Mouse (Mus musculus): Measurements from ENCODE around the gene Neto2. TPM values are rescaled to one million over a fixed set of nuclear protein-coding genes. Genes with fewer than 3 reads are reported as not detected.
"Not testable (repeated sequence)": the region's sequence is repeated elsewhere in the genome, so short reads cannot be mapped to it uniquely, and the experiment has no call there.

Neto2 gene
- polyA plus RNA-seq, 1 experiment from 2014 or later = 10.2 TPM

DNA sequence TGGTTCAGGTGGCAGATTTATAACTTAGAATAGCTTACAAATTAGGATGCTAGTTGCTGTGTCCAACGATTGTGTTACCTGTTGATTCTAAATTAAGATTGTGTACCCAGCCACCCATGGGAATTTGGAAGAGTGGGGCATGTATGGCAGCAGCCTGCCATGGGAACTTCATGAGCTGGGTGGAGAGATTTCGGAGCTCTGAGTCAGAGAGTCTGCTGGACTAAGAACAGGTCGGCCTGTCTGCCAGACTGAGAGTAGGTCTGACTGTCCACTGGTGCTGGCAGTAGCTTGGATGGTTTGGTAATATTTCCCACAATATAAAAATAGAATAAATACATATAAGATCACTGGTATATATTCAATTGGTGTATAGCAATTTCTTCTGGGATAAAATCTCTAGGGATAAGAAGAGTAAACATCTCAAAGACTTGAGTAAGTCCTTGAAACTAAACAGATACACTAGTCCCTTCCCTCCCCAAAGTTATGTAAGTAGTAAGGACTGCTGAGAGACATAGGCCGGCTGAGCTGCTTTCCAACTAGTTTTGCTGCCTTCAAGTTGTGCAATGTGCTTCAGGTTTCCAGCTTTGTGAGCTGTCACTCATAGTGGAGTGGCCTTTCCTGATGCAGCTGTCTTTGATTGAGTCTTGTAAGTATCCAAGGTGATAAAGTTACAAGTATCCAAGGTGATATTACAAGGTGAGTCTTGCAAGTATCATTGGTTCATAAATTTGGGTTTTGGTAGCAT, 55.6 kb downstream of the Neto2 start:
- H3K9me3 ChIP-seq = no peaks in the 10 kb centered on the region
- ATAC-seq (ENCODE audit: insufficient number of reproducible peaks, insufficient read depth, low FRiP score, low TSS enrichment, low read depth) = no peak
- peaks cover 25% of the 10 kb centered on the region for H3K36me3 ChIP-seq
- H3K4me1 ChIP-seq = no peaks in the 10 kb centered on the region
- no peak overlapping the region for H3K4me3 ChIP-seq
- no peaks in the 10 kb centered on the region for H3K27me3 ChIP-seq
- 92% methylated on average over 4 of the region's 4 CpGs for WGBS
- no peak overlapping the region for H3K9ac ChIP-seq
- no peak overlapping the region for H3K4me2 ChIP-seq
- no peak overlapping the region for H3K27ac ChIP-seq

DNA sequence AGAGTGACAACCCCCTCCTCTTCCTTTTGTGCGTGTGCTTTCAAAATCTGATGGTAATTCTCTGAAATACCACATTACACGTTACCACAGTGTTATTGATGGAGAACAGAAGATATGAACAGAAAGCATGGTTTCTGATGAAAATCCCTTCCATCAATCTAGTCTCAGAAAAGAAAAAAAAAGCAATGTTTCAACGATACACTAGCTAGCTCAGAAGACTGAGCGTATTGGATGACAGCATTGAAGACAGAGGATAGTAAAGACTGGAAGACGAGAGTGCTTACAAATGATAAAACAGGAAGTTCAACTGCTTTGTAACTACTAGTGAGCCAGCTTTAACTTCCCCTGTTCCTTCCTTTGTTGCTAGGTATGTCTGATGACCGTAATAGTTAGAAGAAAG, 76.3 kb downstream of the Neto2 start:
- no peak for ATAC-seq (ENCODE audit: insufficient number of reproducible peaks, insufficient read depth, low FRiP score, low TSS enrichment, low read depth)
- WGBS = 89% methylated on average over 6 of the region's 6 CpGs

DNA sequence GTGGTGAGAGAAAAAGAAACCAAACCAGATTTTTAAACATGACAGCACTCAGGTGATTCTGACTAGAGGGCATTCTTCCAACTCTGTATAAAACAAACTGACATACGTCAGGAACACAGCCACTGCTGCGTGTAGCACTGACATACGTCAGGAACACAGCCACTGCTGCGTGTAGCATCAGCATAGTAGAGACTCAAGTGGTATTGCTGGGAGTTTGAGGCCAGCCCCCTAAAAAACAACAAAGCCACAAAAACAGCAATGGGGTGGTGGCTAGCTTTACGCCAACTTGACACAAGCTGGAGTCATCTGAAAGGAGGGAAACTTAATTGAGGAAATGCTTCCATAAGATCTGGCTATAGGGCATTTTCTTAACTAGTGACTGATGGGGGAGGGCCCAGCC, 77.5 kb downstream of the Neto2 start:
- 81% methylated on average over 5 of the region's 5 CpGs for WGBS
- H3K4me1 ChIP-seq = no peaks in the 10 kb centered on the region
- no peak overlapping the region for H3K27ac ChIP-seq
- H3K36me3 ChIP-seq = no peaks in the 10 kb centered on the region; the same call in 1 of the 2 replicates
- no peak overlapping the region for H3K4me2 ChIP-seq
- no peak for ATAC-seq (ENCODE audit: insufficient number of reproducible peaks, insufficient read depth, low FRiP score, low TSS enrichment, low read depth)
- no peaks in the 10 kb centered on the region for H3K27me3 ChIP-seq
- no peaks in the 10 kb centered on the region for H3K9me3 ChIP-seq
- H3K9ac ChIP-seq = no peak overlapping the region
- H3K4me3 ChIP-seq = no peak overlapping the region

More for the DNA sequence above, 76.3 kb downstream of the Neto2 start:
- Histone ChIP-seq H3K27ac (no peak overlapping the region), H3K9me3 (no peaks in the 10 kb centered on the region; the same call in 1 of the 2 replicates), H3K4me3 (no peak overlapping the region), H3K4me1 (no peaks in the 10 kb centered on the region), H3K36me3 (peaks cover 9% of the 10 kb centered on the region), H3K27me3 (no peaks in the 10 kb centered on the region), H3K9ac (no peak overlapping the region), H3K4me2 (no peak overlapping the region)

- Histone ChIP-seq H3K27ac (no peak overlapping the region), H3K4me1 (no peaks in the 10 kb centered on the region), H3K4me3 (no peak overlapping the region), H3K27me3 (no peaks in the 10 kb centered on the region), H3K36me3 (no peaks in the 10 kb centered on the region; the same call in 1 of the 2 replicates), H3K4me2 (no peak overlapping the region), H3K9ac (no peak overlapping the region), H3K9me3 (0 out of 2 replicates have a peak, but pooled peaks cover 5% of the 10 kb centered on the region)
- 79% methylated on average over 3 of the region's 3 CpGs for WGBS
- no peak for ATAC-seq (ENCODE audit: insufficient number of reproducible peaks, insufficient read depth, low FRiP score, low TSS enrichment, low read depth)
Observed at GRCm38 (mm10) chr8:85618789-85619188, 81.9 kb downstream of the Neto2 start.

DNA sequence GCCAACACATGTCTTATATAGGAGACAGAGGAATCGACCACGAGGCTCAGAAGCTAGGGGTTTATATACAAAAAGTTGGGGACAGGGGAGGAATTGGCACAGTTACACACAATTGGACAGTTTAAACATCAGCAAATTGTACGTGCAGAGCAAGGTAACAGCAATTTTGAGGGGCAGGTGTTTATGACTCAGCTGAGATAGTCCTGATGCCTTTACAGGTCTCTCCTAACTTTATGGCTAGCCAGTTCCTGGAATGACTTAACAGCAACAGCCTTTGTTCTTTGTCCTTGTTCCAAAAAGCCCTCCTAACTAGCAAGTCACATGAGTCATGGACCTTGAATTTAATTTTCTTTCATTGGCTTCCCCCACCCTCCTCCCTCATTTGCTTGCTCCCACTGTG, 83.6 kb downstream of the Neto2 start:
- H3K36me3 ChIP-seq; H3K9ac ChIP-seq; H3K27me3 ChIP-seq; H3K4me3 ChIP-seq; H3K9me3 ChIP-seq; H3K27ac ChIP-seq; H3K4me2 ChIP-seq; ATAC-seq (ENCODE audit: insufficient number of reproducible peaks, insufficient read depth, low FRiP score, low TSS enrichment, low read depth); H3K4me1 ChIP-seq: not testable (repeated sequence)
- 89% methylated on average over 3 of the region's 3 CpGs for WGBS

- no peaks in the 10 kb centered on the region for H3K9me3 ChIP-seq
- H3K4me2 ChIP-seq = no peak overlapping the region
- no peaks in the 10 kb centered on the region for H3K36me3 ChIP-seq
- no peak overlapping the region for H3K9ac ChIP-seq
- 75% methylated on average over 2 of the region's 2 CpGs for WGBS
- no peaks in the 10 kb centered on the region for H3K4me1 ChIP-seq
- no peak overlapping the region for H3K4me3 ChIP-seq
- no peak overlapping the region for H3K27ac ChIP-seq
- no peaks in the 10 kb centered on the region for H3K27me3 ChIP-seq
- ATAC-seq (ENCODE audit: insufficient number of reproducible peaks, insufficient read depth, low FRiP score, low TSS enrichment, low read depth) = 0 out of 2 replicates have a peak, but pooled peaks have one; percentile 26
Observed at GRCm38 (mm10) chr8:85608836-85609235, 91.9 kb downstream of the Neto2 start.

DNA sequence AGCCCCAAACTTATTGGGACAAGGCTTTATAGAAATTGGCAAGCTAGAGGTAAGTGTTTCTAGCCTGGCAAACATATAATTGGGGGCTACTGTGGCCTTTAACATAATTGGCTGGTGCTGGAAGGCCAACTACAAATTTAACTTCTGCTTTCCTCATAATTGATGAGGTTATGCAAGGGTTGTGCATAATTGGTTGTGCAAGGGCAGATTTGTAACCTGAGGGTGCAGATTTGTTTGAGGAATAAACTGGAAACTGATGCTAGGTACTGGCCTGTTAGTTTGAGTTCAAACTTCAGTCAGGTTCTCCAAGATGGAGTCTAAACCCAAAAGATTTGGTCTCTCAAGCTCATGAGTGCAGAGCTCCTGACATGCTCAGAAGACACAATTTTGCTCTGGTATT, 92.9 kb downstream of the Neto2 start:
- Histone ChIP-seq H3K27me3 (no peaks in the 10 kb centered on the region), H3K4me2 (no peak overlapping the region), H3K27ac (no peak overlapping the region), H3K4me3 (no peak overlapping the region), H3K4me1 (no peaks in the 10 kb centered on the region), H3K36me3 (no peaks in the 10 kb centered on the region), H3K9ac (no peak overlapping the region), H3K9me3 (no peaks in the 10 kb centered on the region)
- ATAC-seq (ENCODE audit: insufficient number of reproducible peaks, insufficient read depth, low FRiP score, low TSS enrichment, low read depth) = no peak

DNA sequence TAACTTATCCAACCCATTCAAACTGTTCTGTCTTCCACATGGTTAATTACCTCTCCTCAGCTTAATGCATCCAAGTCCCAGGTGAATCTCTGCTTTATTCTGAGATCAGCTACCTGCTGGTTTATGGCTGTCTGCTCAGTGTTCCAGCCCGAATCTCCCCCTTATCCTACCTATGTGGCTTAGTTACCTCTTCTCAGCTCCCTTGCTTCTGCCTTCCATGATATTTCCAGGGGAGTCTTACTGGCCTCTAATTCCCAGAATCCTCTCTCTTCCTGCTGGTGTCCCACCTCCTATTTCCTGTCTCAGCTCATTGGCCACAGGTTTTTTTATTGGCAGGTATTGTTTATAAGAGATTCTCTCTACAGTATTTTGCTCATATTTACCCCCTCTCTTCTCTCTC, 93.8 kb downstream of the Neto2 start:
- 82% methylated on average over 1 of the region's 1 CpGs for WGBS
- Histone ChIP-seq H3K9ac (no peak overlapping the region), H3K27ac (no peak overlapping the region), H3K4me1 (no peaks in the 10 kb centered on the region), H3K36me3 (no peaks in the 10 kb centered on the region), H3K9me3 (no peaks in the 10 kb centered on the region), H3K4me3 (no peak overlapping the region), H3K4me2 (no peak overlapping the region), H3K27me3 (no peaks in the 10 kb centered on the region)
- ATAC-seq (ENCODE audit: insufficient number of reproducible peaks, insufficient read depth, low FRiP score, low TSS enrichment, low read depth) = no peak

GRCm38 (mm10) chr8:85606561-85606960, 94.2 kb downstream of the Neto2 start:
- no peak for ATAC-seq (ENCODE audit: insufficient number of reproducible peaks, insufficient read depth, low FRiP score, low TSS enrichment, low read depth)
- no peaks in the 10 kb centered on the region for H3K36me3 ChIP-seq

GRCm38 (mm10) chr8:85604201-85604600, 96.5 kb downstream of the Neto2 start:
- Histone ChIP-seq H3K4me2 (no peak overlapping the region), H3K27ac (no peak overlapping the region), H3K27me3 (no peaks in the 10 kb centered on the region), H3K4me1 (no peaks in the 10 kb centered on the region), H3K4me3 (no peak overlapping the region), H3K9me3 (no peaks in the 10 kb centered on the region), H3K36me3 (no peaks in the 10 kb centered on the region), H3K9ac (no peak overlapping the region)
- 73% methylated on average over 4 of the region's 4 CpGs for WGBS
- ATAC-seq (ENCODE audit: insufficient number of reproducible peaks, insufficient read depth, low FRiP score, low TSS enrichment, low read depth) = no peak

More at GRCm38 (mm10) chr8:85606561-85606960, 94.2 kb downstream of the Neto2 start:
- Histone ChIP-seq H3K27ac (no peak overlapping the region), H3K27me3 (no peaks in the 10 kb centered on the region), H3K9me3 (no peaks in the 10 kb centered on the region), H3K4me1 (no peaks in the 10 kb centered on the region), H3K4me3 (no peak overlapping the region), H3K9ac (no peak overlapping the region), H3K4me2 (no peak overlapping the region)
- WGBS = 83% methylated on average over 3 of the region's 3 CpGs

DNA sequence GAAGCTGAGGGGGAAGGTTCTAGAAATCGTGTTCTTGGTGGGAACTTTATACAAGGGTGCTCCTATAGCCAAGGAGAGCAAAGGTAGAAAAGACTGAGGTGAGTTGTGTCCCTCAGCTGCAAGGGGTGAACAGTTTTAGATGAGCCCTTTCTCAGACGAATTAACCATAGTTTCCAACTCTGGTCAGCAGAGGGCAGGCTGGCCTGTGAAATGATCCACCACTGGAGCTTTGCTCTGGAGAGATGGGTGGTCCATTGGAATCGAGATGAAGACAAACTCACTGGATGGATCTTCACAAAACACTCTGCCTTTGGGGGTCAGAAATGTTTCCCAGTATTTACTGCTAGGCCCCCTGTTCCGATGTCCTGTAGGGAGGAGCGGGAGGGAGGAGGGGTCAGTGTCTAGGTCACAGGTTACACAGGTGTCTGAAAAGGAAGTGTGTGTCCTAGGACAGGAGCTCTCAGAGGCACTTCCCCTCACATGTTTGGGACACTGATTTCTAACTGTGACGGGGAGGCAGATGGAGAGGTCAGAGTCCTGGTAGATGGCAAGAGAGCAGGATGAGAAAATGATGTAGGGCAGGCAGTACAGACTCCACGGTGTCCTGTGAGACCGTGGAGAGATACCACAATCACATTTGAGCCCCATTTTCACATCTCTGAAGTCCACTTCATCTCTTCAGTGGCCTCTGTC, 97.4 kb downstream of the Neto2 start:
- Histone ChIP-seq H3K4me1 (no peaks in the 10 kb centered on the region), H3K4me2 (no peak overlapping the region), H3K9ac (no peak overlapping the region), H3K27me3 (no peaks in the 10 kb centered on the region), H3K27ac (no peak overlapping the region), H3K4me3 (no peak overlapping the region), H3K36me3 (no peaks in the 10 kb centered on the region), H3K9me3 (no peaks in the 10 kb centered on the region)
- WGBS = 40% methylated on average over 8 of the region's 8 CpGs
- no peak for ATAC-seq (ENCODE audit: insufficient number of reproducible peaks, insufficient read depth, low FRiP score, low TSS enrichment, low read depth)

- H3K27me3 ChIP-seq = no peaks in the 10 kb centered on the region
- no peak overlapping the region for H3K27ac ChIP-seq
- no peaks in the 10 kb centered on the region for H3K9me3 ChIP-seq
- no peaks in the 10 kb centered on the region for H3K4me1 ChIP-seq
- ATAC-seq (ENCODE audit: insufficient number of reproducible peaks, insufficient read depth, low FRiP score, low TSS enrichment, low read depth) = no peak
- no peak overlapping the region for H3K4me2 ChIP-seq
- 75% methylated on average over 4 of the region's 4 CpGs for WGBS
- no peaks in the 10 kb centered on the region for H3K36me3 ChIP-seq
- no peak overlapping the region for H3K4me3 ChIP-seq
- H3K9ac ChIP-seq = no peak overlapping the region
Observed at GRCm38 (mm10) chr8:85602737-85603136, 98.0 kb downstream of the Neto2 start.

Measured in embryonic facial prominence, embryonic 13.5 days (tissue).